Mouse (Mus musculus) embryonic fibroblast, embryonic 13.5 days (primary cell): Measurements from ENCODE around the gene Drc3. TPM values are rescaled to one million over a fixed set of nuclear protein-coding genes. Genes with fewer than 3 reads are reported as not detected.

Experiments used
- H3K27ac ChIP-seq: 2 replicates; pipeline ENCODE4 v1.5.1; 2012; ENCODE audit warnings: low read length, control low read depth, inconsistent platforms; ENCODE audit not compliant: insufficient read depth
- H3K4me1 ChIP-seq: 2 replicates; pipeline ENCODE4 v1.6.1; 2011; ENCODE audit warnings: low read length; ENCODE audit not compliant: control insufficient read depth, insufficient read depth
- H3K4me3 ChIP-seq: 2 replicates; pipeline ENCODE4 v1.5.1; 2011; ENCODE audit warnings: mild to moderate bottlenecking, control low read depth, low read length; ENCODE audit not compliant: insufficient read depth
- CTCF ChIP-seq: IDR thresholded peaks from 2 replicates; pipeline ENCODE4 v1.5.1; 2011; ENCODE audit warnings: mild to moderate bottlenecking, control low read depth, low read length, moderate library complexity, borderline replicate concordance; ENCODE audit not compliant: insufficient read depth
- POLR2A ChIP-seq: IDR thresholded peaks from 2 replicates; pipeline ENCODE4 v1.6.1; 2011; ENCODE audit warnings: low read depth, mild to moderate bottlenecking, control low read depth, low read length, moderate library complexity
- polyA plus RNA-seq: library from polyadenylated mRNA; stranded (reverse); fragments of >200 nt; gene quantifications from 2 replicates; pipeline ENCODE4 v1.2.4, GENCODE M21; 2011; ENCODE audit warnings: low read depth; ENCODE audit not compliant: missing spikeins, insufficient read length

Drc3 gene
- polyA plus RNA-seq, 1 experiment: 0.53 TPM

DNA sequence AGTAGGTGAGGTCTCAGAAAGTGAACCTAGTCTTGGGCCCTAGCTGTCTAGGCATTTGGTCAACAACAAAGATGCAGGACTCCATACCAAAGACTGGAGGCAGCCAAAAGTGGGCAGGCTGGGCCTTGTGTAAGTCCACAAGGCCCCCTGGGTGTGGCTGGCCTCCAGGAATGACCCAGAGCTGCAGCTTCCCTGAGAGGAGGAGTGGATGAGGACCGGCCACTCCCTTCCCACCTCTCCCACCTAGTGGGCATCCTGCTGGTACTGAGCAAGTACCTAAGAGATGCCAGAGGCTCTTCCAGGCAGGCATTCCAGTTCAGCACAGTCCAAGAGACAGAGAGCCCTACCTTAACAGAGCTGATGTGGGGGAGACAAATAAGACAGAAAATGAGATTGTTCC is 6.8 kb downstream of the Drc3 start:
- no peak overlapping the region for H3K4me3 ChIP-seq
- no peak overlapping the region for H3K27ac ChIP-seq
- no peak for TF ChIP-seq POLR2A
- TF ChIP-seq CTCF: no peak
- no peaks in the 10 kb centered on the region for H3K4me1 ChIP-seq

- TF ChIP-seq POLR2A (no peak), CTCF (no peak)
- Histone ChIP-seq H3K27ac (no peak overlapping the region), H3K4me3 (no peak overlapping the region), H3K4me1 (no peaks in the 10 kb centered on the region)
Measured at GRCm38 (mm10) chr11:60360631-60361201, 7.6 kb downstream of the Drc3 start.

- TF ChIP-seq POLR2A (no peak; the same call in 1 of the 2 replicates), CTCF (no peak)
- H3K27ac ChIP-seq: peak overlapping the region; percentile 45
- H3K4me3 ChIP-seq: no peak overlapping the region
- 0 out of 2 replicates have a peak, but pooled peaks cover 5% of the 10 kb centered on the region for H3K4me1 ChIP-seq
Measured at GRCm38 (mm10) chr11:60366239-60367019, 13.3 kb downstream of the Drc3 start.

DNA sequence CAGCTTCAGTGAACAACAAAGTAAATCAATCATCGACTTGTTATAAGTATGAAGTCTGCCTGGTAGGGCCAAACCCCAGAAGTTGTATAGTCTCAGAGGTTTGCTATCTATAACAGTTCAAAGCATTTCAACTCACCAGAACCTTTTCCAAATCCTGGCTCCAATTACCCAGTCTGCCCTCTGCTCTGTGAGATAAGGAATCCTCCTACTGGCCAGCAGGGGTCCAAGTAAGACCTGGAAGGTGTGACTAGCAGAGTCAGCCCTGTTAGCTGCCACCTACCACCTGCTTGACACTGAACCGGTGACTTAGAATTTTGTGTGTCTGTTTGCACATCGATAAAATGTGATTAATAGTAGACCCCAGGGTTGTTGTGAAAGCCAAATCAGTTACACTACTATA is 14.1 kb downstream of the Drc3 start:
- TF ChIP-seq CTCF: no peak
- TF ChIP-seq POLR2A: no peak
- Histone ChIP-seq H3K4me1 (0 out of 2 replicates have a peak, but pooled peaks cover 5% of the 10 kb centered on the region), H3K4me3 (no peak overlapping the region), H3K27ac (no peak overlapping the region)

DNA sequence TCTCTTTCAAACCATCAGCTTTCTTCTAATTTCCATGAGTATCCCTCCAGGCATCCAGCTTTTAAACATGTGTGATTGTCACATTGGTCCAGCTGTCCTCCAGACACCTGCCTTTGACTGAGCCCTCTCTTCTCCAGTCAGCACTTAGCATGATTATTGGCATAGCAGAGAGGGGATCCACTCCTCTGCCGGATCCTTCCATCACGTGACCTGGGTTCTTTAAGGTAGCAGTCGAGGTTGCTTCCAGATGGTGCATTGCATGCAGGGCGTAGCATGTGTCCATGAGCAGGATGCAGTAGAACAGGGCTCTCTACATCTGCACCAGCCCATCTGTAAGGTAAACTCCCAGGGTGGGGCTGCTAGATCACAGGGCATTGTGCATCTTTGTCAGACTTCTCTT is 15.8 kb downstream of the Drc3 start:
- H3K4me1 ChIP-seq: 0 out of 2 replicates have a peak, but pooled peaks cover 5% of the 10 kb centered on the region
- TF ChIP-seq POLR2A (no peak), CTCF (no peak)
- no peak overlapping the region for H3K4me3 ChIP-seq
- no peak overlapping the region for H3K27ac ChIP-seq

GRCm38 (mm10) chr11:60369448-60369847 is 16.3 kb downstream of the Drc3 start:
- Histone ChIP-seq H3K27ac (no peak overlapping the region), H3K4me3 (no peak overlapping the region), H3K4me1 (0 out of 2 replicates have a peak, but pooled peaks cover 5% of the 10 kb centered on the region)
- TF ChIP-seq CTCF: no peak
- TF ChIP-seq POLR2A: no peak

DNA sequence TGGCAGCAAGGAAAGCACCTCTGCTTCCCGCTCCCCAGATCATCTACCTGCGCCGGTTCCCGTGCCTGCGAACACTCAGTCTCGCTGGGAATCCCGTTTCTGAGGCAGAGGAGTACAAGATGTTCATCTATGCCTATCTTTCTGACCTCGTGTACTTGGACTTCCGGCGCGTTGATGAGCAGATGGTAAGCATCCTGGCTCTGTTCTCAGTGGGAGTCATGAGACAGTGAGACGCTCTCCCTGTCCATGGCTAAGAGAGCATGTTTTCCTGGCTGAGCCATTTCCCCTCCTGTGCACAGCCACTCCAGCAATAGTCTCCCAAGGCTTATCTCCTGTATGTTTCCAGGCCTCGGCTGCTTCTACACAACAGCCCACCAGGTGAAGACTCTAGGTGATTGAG is 17.3 kb downstream of the Drc3 start:
- Histone ChIP-seq H3K4me3 (no peak overlapping the region), H3K4me1 (0 out of 2 replicates have a peak, but pooled peaks cover 5% of the 10 kb centered on the region), H3K27ac (no peak overlapping the region)
- no peak for TF ChIP-seq CTCF
- TF ChIP-seq POLR2A: no peak

DNA sequence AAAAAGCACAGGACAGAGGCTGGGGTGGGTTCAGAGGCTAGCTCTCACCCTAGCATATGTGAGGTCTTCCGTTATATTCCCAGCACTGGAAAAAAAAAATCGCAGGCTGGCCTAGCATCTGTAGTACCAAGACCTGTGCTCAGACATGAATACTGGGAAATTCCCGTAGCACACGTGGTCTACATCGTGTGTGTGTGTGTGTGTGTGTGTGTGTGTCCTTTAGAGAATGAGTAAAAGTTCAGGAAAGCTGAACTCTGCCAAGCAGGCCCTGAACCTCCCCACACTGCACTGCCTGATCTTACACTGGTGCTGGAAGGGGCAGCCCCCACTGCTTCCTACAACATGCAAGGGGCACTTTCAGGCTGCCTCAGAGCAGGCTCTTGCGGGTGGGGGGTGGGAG is 21.4 kb downstream of the Drc3 start:
- no peak for TF ChIP-seq POLR2A
- Histone ChIP-seq H3K4me1 (no peaks in the 10 kb centered on the region), H3K4me3 (no peak overlapping the region), H3K27ac (no peak overlapping the region)

- H3K27ac ChIP-seq: no peak overlapping the region
- TF ChIP-seq POLR2A: no peak
- TF ChIP-seq CTCF: no peak
- H3K4me3 ChIP-seq: no peak overlapping the region
- H3K4me1 ChIP-seq: no peaks in the 10 kb centered on the region
Measured at GRCm38 (mm10) chr11:60383518-60383917, 30.4 kb downstream of the Drc3 start.

DNA sequence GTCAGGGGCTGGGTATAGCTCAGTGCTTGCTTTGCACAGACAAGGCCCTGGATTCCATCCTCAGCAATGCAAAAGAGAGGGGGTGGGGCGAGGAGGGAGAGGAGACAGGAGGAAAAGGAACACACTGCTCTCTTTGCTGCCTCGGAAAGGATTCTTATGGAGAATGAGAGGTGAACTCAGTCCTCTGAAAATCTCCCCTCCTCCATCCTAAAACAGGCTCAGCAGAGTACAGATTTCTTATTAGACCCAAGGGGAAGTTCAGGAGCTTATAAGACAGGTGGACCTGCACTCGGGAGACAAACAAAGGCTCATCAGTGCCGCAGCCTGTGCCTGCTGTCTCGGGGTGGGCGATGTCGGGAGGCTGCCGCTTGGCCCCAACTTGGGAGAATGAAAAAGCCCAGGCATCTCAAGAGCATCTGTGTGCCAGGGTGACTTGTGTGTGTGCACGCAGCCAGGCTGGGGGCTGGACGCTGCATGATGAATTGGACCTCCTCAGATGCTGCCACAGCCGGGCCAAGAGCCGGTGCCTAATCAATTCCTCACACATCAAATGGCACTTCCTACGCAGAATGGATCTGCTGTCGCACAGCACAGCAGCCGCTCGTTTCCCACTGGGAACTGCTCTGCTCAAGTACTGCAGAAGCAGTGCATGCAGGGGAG is 31.8 kb downstream of the Drc3 start:
- H3K4me3 ChIP-seq: no peak overlapping the region
- no peak overlapping the region for H3K27ac ChIP-seq
- no peak for TF ChIP-seq CTCF
- H3K4me1 ChIP-seq: no peaks in the 10 kb centered on the region
